Mouse (Mus musculus) limb, embryonic 10.5 days (tissue): ENCODE measurements at regions not wholly inside any gene's neighbourhood (a gene's known extent, or its start where the extent isn't known, plus 50 kb on each side); places are given as distances from the start of the nearest gene placed in this dataset.

ENCODE experiments used
- DNase-seq: peaks from one replicate; pipeline ENCODE4 v3.0.0-alpha.2; 2017; ENCODE audit warnings: low spot score
- H3K27ac ChIP-seq: fragments of 300-500 bp; sonication (generic); 2 replicates; pipeline ENCODE4 v1.5.1; 2016; ENCODE audit warnings: mild to moderate bottlenecking
- H3K27me3 ChIP-seq: fragments of 300-500 bp; sonication (generic); 2 replicates; pipeline ENCODE4 v1.6.1; 2016; ENCODE audit warnings: low read depth, mild to moderate bottlenecking; ENCODE audit not compliant: poor library complexity, severe bottlenecking
- H3K36me3 ChIP-seq: fragments of 300-500 bp; sonication (generic); 2 replicates; pipeline ENCODE4 v1.6.1; 2016; ENCODE audit warnings: mild to moderate bottlenecking, moderate library complexity
- H3K4me1 ChIP-seq: fragments of 300-500 bp; sonication (generic); 2 replicates; pipeline ENCODE4 v1.6.1; 2016
- H3K4me3 ChIP-seq: fragments of 300-500 bp; sonication (generic); 2 replicates; pipeline ENCODE4 v1.5.1; 2016; ENCODE audit warnings: mild to moderate bottlenecking, moderate library complexity
- H3K9me3 ChIP-seq: fragments of 300-500 bp; sonication (generic); replicated peaks from 2 replicates; pipeline ENCODE4 v1.6.1; 2016; ENCODE audit warnings: mild to moderate bottlenecking
- WGBS: fragments of 180-500 bp; shearing (Covaris S2); methylation state at CpG from one replicate; pipeline ENCODE4 v1.1.7; 2016; 5-methylcytosine and 5-hydroxymethylcytosine counted together

DNA sequence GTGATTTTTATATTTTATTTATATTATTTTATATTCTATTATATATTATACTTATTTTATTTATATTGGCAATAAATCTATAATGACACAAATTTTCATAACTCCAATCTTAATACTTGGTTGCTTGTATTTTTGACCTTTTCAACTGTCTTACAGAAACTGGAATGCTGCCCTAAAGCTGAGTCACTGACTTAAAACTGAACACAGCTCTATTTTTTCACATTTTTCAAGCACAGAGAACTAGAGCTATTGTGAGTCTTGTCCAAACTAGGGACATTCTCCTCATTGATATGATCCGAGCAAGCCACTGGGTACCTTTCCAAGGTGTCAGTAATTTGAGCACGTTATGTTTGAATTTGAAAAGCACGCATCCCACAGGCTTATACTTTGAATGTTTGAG is 589.7 kb downstream of the Tmem182 start:
- no peak for DNase-seq
- Histone ChIP-seq H3K27me3 (no peaks in the 10 kb centered on the region), H3K4me3 (no peak overlapping the region), H3K27ac (no peak overlapping the region), H3K4me1 (peaks cover 6% of the 10 kb centered on the region), H3K9me3 (no peaks in the 10 kb centered on the region), H3K36me3 (no peaks in the 10 kb centered on the region)
- 88% methylated on average over 3 of the region's 3 CpGs for WGBS

GRCm38 (mm10) chr1:41410533-41410932 is 605.1 kb downstream of the Tmem182 start:
- no peak for DNase-seq
- 89% methylated on average over 5 of the region's 5 CpGs for WGBS
- H3K27ac ChIP-seq, result no peak overlapping the region
- no peaks in the 10 kb centered on the region for H3K4me1 ChIP-seq
- no peaks in the 10 kb centered on the region for H3K27me3 ChIP-seq
- no peaks in the 10 kb centered on the region for H3K36me3 ChIP-seq
- no peaks in the 10 kb centered on the region for H3K9me3 ChIP-seq
- no peak overlapping the region for H3K4me3 ChIP-seq

GRCm38 (mm10) chr1:41411641-41412040 is 606.2 kb downstream of the Tmem182 start:
- H3K27ac ChIP-seq, result no peak overlapping the region
- no peak for DNase-seq
- H3K36me3 ChIP-seq, result no peaks in the 10 kb centered on the region
- no peak overlapping the region for H3K4me3 ChIP-seq
- 92% methylated on average over 3 of the region's 3 CpGs for WGBS
- no peaks in the 10 kb centered on the region for H3K27me3 ChIP-seq
- no peaks in the 10 kb centered on the region for H3K9me3 ChIP-seq
- no peaks in the 10 kb centered on the region for H3K4me1 ChIP-seq

GRCm38 (mm10) chr1:41412078-41412477 is 606.7 kb downstream of the Tmem182 start:
- Histone ChIP-seq H3K27me3 (no peaks in the 10 kb centered on the region), H3K4me3 (no peak overlapping the region), H3K27ac (no peak overlapping the region), H3K36me3 (no peaks in the 10 kb centered on the region), H3K4me1 (no peaks in the 10 kb centered on the region), H3K9me3 (no peaks in the 10 kb centered on the region)
- DNase-seq, result no peak
- WGBS, result 88% methylated on average over 8 of the region's 8 CpGs

GRCm38 (mm10) chr1:41420489-41421327 is 615.3 kb downstream of the Tmem182 start:
- Histone ChIP-seq H3K27ac (no peak overlapping the region), H3K4me3 (no peak overlapping the region), H3K4me1 (no peaks in the 10 kb centered on the region), H3K27me3 (no peaks in the 10 kb centered on the region), H3K36me3 (no peaks in the 10 kb centered on the region), H3K9me3 (no peaks in the 10 kb centered on the region)
- WGBS, result 88% methylated on average over 3 of the region's 3 CpGs
- DNase-seq, result no peak

GRCm38 (mm10) chr1:41427853-41428252 is 622.5 kb downstream of the Tmem182 start:
- Histone ChIP-seq H3K4me1 (no peaks in the 10 kb centered on the region), H3K27ac (no peak overlapping the region), H3K36me3 (no peaks in the 10 kb centered on the region), H3K9me3 (no peaks in the 10 kb centered on the region), H3K4me3 (no peak overlapping the region), H3K27me3 (no peaks in the 10 kb centered on the region)
- DNase-seq, result no peak
- WGBS, result 91% methylated on average over 6 of the region's 6 CpGs

GRCm38 (mm10) chr1:41431127-41431690 is 625.8 kb downstream of the Tmem182 start:
- H3K9me3 ChIP-seq, result no peaks in the 10 kb centered on the region
- 72% methylated on average over 7 of the region's 7 CpGs for WGBS
- no peak overlapping the region for H3K27ac ChIP-seq

GRCm38 (mm10) chr1:41435379-41435778 is 630.0 kb downstream of the Tmem182 start:
- no peak overlapping the region for H3K27ac ChIP-seq
- 90% methylated on average over 3 of the region's 3 CpGs for WGBS
- no peaks in the 10 kb centered on the region for H3K27me3 ChIP-seq
- no peaks in the 10 kb centered on the region for H3K36me3 ChIP-seq
- DNase-seq, result no peak
- H3K4me3 ChIP-seq, result no peak overlapping the region
- H3K4me1 ChIP-seq, result no peaks in the 10 kb centered on the region
- no peaks in the 10 kb centered on the region for H3K9me3 ChIP-seq

More at GRCm38 (mm10) chr1:41431127-41431690, 625.8 kb downstream of the Tmem182 start:
- Histone ChIP-seq H3K4me3 (no peak overlapping the region), H3K27me3 (no peaks in the 10 kb centered on the region), H3K4me1 (no peaks in the 10 kb centered on the region), H3K36me3 (no peaks in the 10 kb centered on the region)
- DNase-seq, result no peak

- Histone ChIP-seq H3K27me3 (no peaks in the 10 kb centered on the region), H3K27ac (no peak overlapping the region), H3K36me3 (no peaks in the 10 kb centered on the region)
These were observed 644.6 kb downstream of the Tmem182 start for GRCm38 (mm10) chr1:41449972-41450371.

More at GRCm38 (mm10) chr1:41449972-41450371, 644.6 kb downstream of the Tmem182 start:
- no peak overlapping the region for H3K4me3 ChIP-seq
- no peaks in the 10 kb centered on the region for H3K9me3 ChIP-seq
- no peak for DNase-seq
- H3K4me1 ChIP-seq, result no peaks in the 10 kb centered on the region
